Mouse (Mus musculus): ENCODE results near the gene Dmpk. TPM values are rescaled to one million over a fixed set of nuclear protein-coding genes. Genes with fewer than 3 reads are reported as not detected.

Gene Dmpk
- polyA plus RNA-seq, 1 experiment from 2014 or later, result 17.7 TPM

GRCm38 (mm10) chr7:19093537-19094385, 10.1 kb downstream of the Dmpk start:
- under 1% methylated on average over 45 of the region's 45 CpGs for WGBS
- peaks cover 64% of the 10 kb centered on the region for H3K4me1 ChIP-seq
- peak; percentile 99 for DNase-seq (ENCODE audit: low spot score)
- peaks cover 39% of the 10 kb centered on the region; the same call in 1 of the 2 replicates for H3K36me3 ChIP-seq
- H3K27me3 ChIP-seq (ENCODE audit: insufficient read depth, poor library complexity, severe bottlenecking), result peaks cover 20% of the 10 kb centered on the region
- peak overlapping the region; percentile 98 for H3K27ac ChIP-seq
- no peaks in the 10 kb centered on the region for H3K9me3 ChIP-seq
- H3K4me3 ChIP-seq, result peak overlapping the region; percentile 87

GRCm38 (mm10) chr7:19094471-19094825, 10.8 kb downstream of the Dmpk start, which contains the start of gene Six5:
Gene Six5, plus strand, starts transcription at chr7:19094594.
- Histone ChIP-seq H3K9me3 (no peaks in the 10 kb centered on the region), H3K4me3 (peak within 1 kb of the TSS; percentile 87), H3K27ac (peak within 1 kb of the TSS; percentile 98), H3K27me3 (ENCODE audit: insufficient read depth, poor library complexity, severe bottlenecking) (peaks cover 20% of the 10 kb centered on the region), H3K4me1 (peaks cover 64% of the 10 kb centered on the region), H3K36me3 (peaks cover 34% of the 10 kb centered on the region; the same call in 1 of the 2 replicates)
- WGBS, result 3% methylated on average over 25 of the region's 36 CpGs
- no peak for DNase-seq (ENCODE audit: low spot score)

GRCm38 (mm10) chr7:19094826-19095750, 11.4 kb downstream of the Dmpk start:
- peaks cover 64% of the 10 kb centered on the region for H3K4me1 ChIP-seq
- H3K27me3 ChIP-seq (ENCODE audit: insufficient read depth, poor library complexity, severe bottlenecking), result peaks cover 20% of the 10 kb centered on the region
- DNase-seq (ENCODE audit: low spot score), result no peak
- no peaks in the 10 kb centered on the region for H3K9me3 ChIP-seq
- 0% methylated on average over 86 of the region's 87 CpGs for WGBS
- H3K27ac ChIP-seq, result peak overlapping the region; percentile 98
- peak overlapping the region; percentile 87 for H3K4me3 ChIP-seq
- H3K36me3 ChIP-seq, result peaks cover 29% of the 10 kb centered on the region; the same call in 1 of the 2 replicates

GRCm38 (mm10) chr7:19095751-19096110, 12.1 kb downstream of the Dmpk start:
- peaks cover 16% of the 10 kb centered on the region for H3K27me3 ChIP-seq (ENCODE audit: insufficient read depth, poor library complexity, severe bottlenecking)
- peaks cover 23% of the 10 kb centered on the region; the same call in 1 of the 2 replicates for H3K36me3 ChIP-seq
- peak; percentile 92 for DNase-seq (ENCODE audit: low spot score)
- H3K27ac ChIP-seq, result peak overlapping the region; percentile 98
- H3K4me1 ChIP-seq, result peaks cover 63% of the 10 kb centered on the region
- WGBS, result under 1% methylated on average over 19 of the region's 19 CpGs
- peak overlapping the region; percentile 87 for H3K4me3 ChIP-seq
- H3K9me3 ChIP-seq, result no peaks in the 10 kb centered on the region

- H3K9me3 ChIP-seq, result no peaks in the 10 kb centered on the region
- H3K27me3 ChIP-seq (ENCODE audit: insufficient read depth, poor library complexity, severe bottlenecking), result peaks cover 8% of the 10 kb centered on the region; the same call in 1 of the 2 replicates
- DNase-seq (ENCODE audit: low spot score), result no peak
- H3K4me3 ChIP-seq, result peak overlapping the region; percentile 87
- peaks cover 19% of the 10 kb centered on the region; the same call in 1 of the 2 replicates for H3K36me3 ChIP-seq
- H3K27ac ChIP-seq, result peak overlapping the region; percentile 98
- WGBS, result 45% methylated on average over 5 of the region's 5 CpGs
- peaks cover 56% of the 10 kb centered on the region for H3K4me1 ChIP-seq
Measured at GRCm38 (mm10) chr7:19096421-19096976, 12.8 kb downstream of the Dmpk start.

GRCm38 (mm10) chr7:19097217-19097616, 13.6 kb downstream of the Dmpk start:
- Histone ChIP-seq H3K9me3 (no peaks in the 10 kb centered on the region), H3K27me3 (ENCODE audit: insufficient read depth, poor library complexity, severe bottlenecking) (0 out of 2 replicates have a peak, but pooled peaks cover under 1% of the 10 kb centered on the region), H3K4me1 (peaks cover 49% of the 10 kb centered on the region), H3K36me3 (peaks cover 13% of the 10 kb centered on the region; the same call in 1 of the 2 replicates), H3K4me3 (0 out of 2 replicates have a peak overlapping the region, but pooled peaks have one; percentile 87), H3K27ac (0 out of 2 replicates have a peak overlapping the region, but pooled peaks have one; percentile 98)
- DNase-seq (ENCODE audit: low spot score), result no peak
- WGBS, result 44% methylated on average over 2 of the region's 2 CpGs

- Histone ChIP-seq H3K9me3 (no peaks in the 10 kb centered on the region; the same call in 1 of the 2 replicates), H3K27me3 (ENCODE audit: insufficient read depth, poor library complexity, severe bottlenecking) (no peaks in the 10 kb centered on the region), H3K4me1 (peaks cover 42% of the 10 kb centered on the region), H3K4me3 (no peak overlapping the region), H3K27ac (no peak overlapping the region), H3K36me3 (peaks cover 17% of the 10 kb centered on the region; the same call in 1 of the 2 replicates)
- DNase-seq (ENCODE audit: low spot score), result no peak
Measured at GRCm38 (mm10) chr7:19097863-19098262, 14.2 kb downstream of the Dmpk start.

- no peak for DNase-seq (ENCODE audit: low spot score)
Measured at GRCm38 (mm10) chr7:19098811-19099210, 15.2 kb downstream of the Dmpk start.

GRCm38 (mm10) chr7:19100290-19100689, 16.6 kb downstream of the Dmpk start:
- Histone ChIP-seq H3K27me3 (ENCODE audit: insufficient read depth, poor library complexity, severe bottlenecking) (no peaks in the 10 kb centered on the region), H3K9me3 (no peaks in the 10 kb centered on the region; the same call in 1 of the 2 replicates), H3K4me1 (peaks cover 25% of the 10 kb centered on the region), H3K36me3 (peaks cover 17% of the 10 kb centered on the region; the same call in 1 of the 2 replicates), H3K27ac (no peak overlapping the region), H3K4me3 (no peak overlapping the region)
- DNase-seq (ENCODE audit: low spot score), result no peak
- WGBS, result 86% methylated on average over 1 of the region's 1 CpGs

More at GRCm38 (mm10) chr7:19098811-19099210, 15.2 kb downstream of the Dmpk start:
- H3K36me3 ChIP-seq, result peaks cover 17% of the 10 kb centered on the region; the same call in 1 of the 2 replicates
- H3K4me3 ChIP-seq, result no peak overlapping the region
- H3K27me3 ChIP-seq (ENCODE audit: insufficient read depth, poor library complexity, severe bottlenecking), result no peaks in the 10 kb centered on the region
- H3K4me1 ChIP-seq, result peaks cover 33% of the 10 kb centered on the region
- H3K27ac ChIP-seq, result no peak overlapping the region
- WGBS, result 71% methylated on average over 7 of the region's 7 CpGs
- H3K9me3 ChIP-seq, result no peaks in the 10 kb centered on the region; the same call in 1 of the 2 replicates

- no peak for DNase-seq (ENCODE audit: low spot score)
- Histone ChIP-seq H3K4me1 (peaks cover 12% of the 10 kb centered on the region; the same call in 1 of the 2 replicates), H3K36me3 (0 out of 2 replicates have a peak, but pooled peaks cover 4% of the 10 kb centered on the region), H3K4me3 (no peak overlapping the region), H3K27ac (no peak overlapping the region), H3K27me3 (ENCODE audit: insufficient read depth, poor library complexity, severe bottlenecking) (no peaks in the 10 kb centered on the region), H3K9me3 (no peaks in the 10 kb centered on the region; the same call in 1 of the 2 replicates)
Measured at GRCm38 (mm10) chr7:19103741-19104140, 20.1 kb downstream of the Dmpk start.

- 72% methylated on average over 2 of the region's 2 CpGs for WGBS
Measured at GRCm38 (mm10) chr7:19104486-19104885, 20.8 kb downstream of the Dmpk start.

GRCm38 (mm10) chr7:19107436-19107835, 23.8 kb downstream of the Dmpk start:
- Histone ChIP-seq H3K27ac (no peak overlapping the region), H3K9me3 (no peaks in the 10 kb centered on the region; the same call in 1 of the 2 replicates)
- WGBS, result 54% methylated on average over 3 of the region's 3 CpGs

More at GRCm38 (mm10) chr7:19104486-19104885, 20.8 kb downstream of the Dmpk start:
- H3K9me3 ChIP-seq, result no peaks in the 10 kb centered on the region; the same call in 1 of the 2 replicates
- no peak overlapping the region for H3K4me3 ChIP-seq
- no peak overlapping the region for H3K27ac ChIP-seq
- no peak for DNase-seq (ENCODE audit: low spot score)
- no peaks in the 10 kb centered on the region for H3K27me3 ChIP-seq (ENCODE audit: insufficient read depth, poor library complexity, severe bottlenecking)
- H3K4me1 ChIP-seq, result peaks cover 10% of the 10 kb centered on the region; the same call in 1 of the 2 replicates
- 0 out of 2 replicates have a peak, but pooled peaks cover 4% of the 10 kb centered on the region for H3K36me3 ChIP-seq

More at GRCm38 (mm10) chr7:19107436-19107835, 23.8 kb downstream of the Dmpk start:
- Histone ChIP-seq H3K4me3 (no peak overlapping the region), H3K4me1 (peaks cover 10% of the 10 kb centered on the region; the same call in 1 of the 2 replicates), H3K27me3 (ENCODE audit: insufficient read depth, poor library complexity, severe bottlenecking) (no peaks in the 10 kb centered on the region), H3K36me3 (0 out of 2 replicates have a peak, but pooled peaks cover 4% of the 10 kb centered on the region)
- DNase-seq (ENCODE audit: low spot score), result no peak
